Mouse (Mus musculus) inflammation-experienced regulatory T-cells, adult 6 months (primary cell): ENCODE measurements around the gene Ccp110. TPM values are rescaled to one million over a fixed set of nuclear protein-coding genes. Genes with fewer than 3 reads are reported as not detected.

Source experiments
- ATAC-seq: one replicate; pipeline ENCODE4 v1.8.0; 2017
- polyA plus RNA-seq, 3 experiments: library from polyadenylated mRNA; unstranded; fragments of 100-300 nt; shearing (Covaris generic); gene quantifications; one replicate each; pipeline ENCODE4 v1.2.1; 2017

The Ccp110 gene
- polyA plus RNA-seq, 3 experiments from 2014 or later = 3.5 to 8.4 (median 5.1) TPM

DNA sequence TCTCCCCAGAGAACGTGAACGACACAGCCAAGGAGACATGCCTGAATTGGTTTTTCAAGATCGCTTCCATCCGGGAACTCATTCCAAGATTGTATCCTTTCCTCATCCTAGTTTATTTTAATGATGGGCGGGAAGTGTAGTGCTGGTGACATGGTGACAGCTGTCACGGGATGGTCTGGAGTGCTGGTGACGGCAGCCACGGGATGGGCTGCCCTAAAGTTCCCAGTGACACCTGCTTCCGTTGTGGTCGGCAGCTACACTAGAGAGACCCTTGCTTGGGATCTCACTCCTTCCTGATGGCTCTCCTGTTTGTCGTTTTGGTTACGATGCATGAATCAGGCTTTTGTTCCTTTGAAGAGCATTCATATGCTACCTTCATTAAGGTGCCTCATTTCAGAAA is 60.7 kb downstream of the Ccp110 start:
- ATAC-seq = no peak

- no peak for ATAC-seq
These were observed 63.6 kb downstream of the Ccp110 start for GRCm38 (mm10) chr7:118775991-118776390.

GRCm38 (mm10) chr7:118776491-118776890 is 64.1 kb downstream of the Ccp110 start:
- ATAC-seq = no peak

DNA sequence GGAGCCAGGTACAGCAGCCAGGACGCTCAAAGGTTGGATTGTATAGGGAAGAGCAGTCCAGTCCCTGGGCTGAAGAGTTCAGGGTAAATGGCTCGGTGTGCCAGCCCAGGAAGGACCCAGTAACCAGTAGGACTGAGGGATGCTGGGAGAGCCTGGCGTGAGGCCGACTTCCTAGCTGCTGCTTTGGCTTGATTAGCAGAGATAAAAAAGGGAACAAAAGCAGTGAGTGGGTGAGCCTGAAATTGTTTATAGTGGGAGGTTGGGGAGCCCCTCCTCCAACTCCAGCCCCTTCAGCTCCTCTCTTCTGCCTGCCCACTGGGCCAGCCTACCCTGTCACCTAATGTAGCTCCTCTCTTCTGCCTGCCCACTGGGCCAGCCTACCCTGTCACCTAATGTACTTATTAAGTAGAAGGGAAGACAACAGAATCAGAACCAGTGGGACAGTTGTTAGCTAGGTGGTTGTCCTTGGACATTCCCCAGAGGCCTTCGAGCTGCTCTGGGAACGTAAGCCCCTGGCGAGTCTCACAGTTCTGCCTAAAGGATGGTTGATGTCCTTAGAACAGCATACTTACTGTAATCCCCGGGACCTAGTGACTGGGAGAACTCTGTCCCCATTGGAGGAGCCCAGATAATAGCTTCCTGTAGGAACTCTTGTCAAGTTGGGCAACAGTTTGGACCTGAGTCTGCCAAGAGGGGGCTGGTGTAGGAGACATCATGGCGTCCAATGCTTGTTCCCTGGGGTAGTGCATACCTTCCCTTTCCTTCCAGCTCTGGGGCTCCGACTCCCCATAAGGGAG is 65.4 kb downstream of the Ccp110 start:
- no peak for ATAC-seq

DNA sequence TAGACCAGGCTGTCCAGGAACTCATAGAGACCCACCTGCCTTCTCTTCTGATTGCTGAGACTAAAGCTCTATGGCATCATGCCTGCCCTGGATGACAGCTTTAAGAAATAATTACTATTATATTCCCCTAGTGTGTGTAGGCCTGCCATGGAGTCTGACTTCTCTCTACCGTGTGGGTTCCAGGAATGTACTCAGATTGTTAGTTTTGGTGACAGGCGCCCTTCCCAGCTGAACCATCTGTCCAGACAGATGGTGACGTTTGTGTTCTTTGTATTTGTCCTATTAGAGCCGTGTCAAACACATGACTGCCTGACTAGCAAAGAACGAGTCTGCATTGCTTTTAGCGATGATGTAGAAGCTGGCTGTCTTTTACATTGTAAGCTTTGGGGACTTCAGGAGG is 66.2 kb downstream of the Ccp110 start:
- no peak for ATAC-seq

GRCm38 (mm10) chr7:118783305-118784001 is 71.1 kb downstream of the Ccp110 start:
- no peak for ATAC-seq

- ATAC-seq = no peak
These were observed 73.7 kb downstream of the Ccp110 start for GRCm38 (mm10) chr7:118786091-118786490.

Other genes with a start within 250 kb of the Ccp110 start
- 1 to 10 TPM in 1 of 3 experiments, under 1 TPM in 2; 0.46 to 1.1 (median 0.68) TPM for gene Itpripl2, start 220.6 kb upstream of the Ccp110 start, polyA plus RNA-seq
- gene Coq7, start 179.2 kb upstream of the Ccp110 start, polyA plus RNA-seq = 10 to 100 TPM in 2 of 3 experiments, 1 to 10 TPM in 1; 9.3 to 17.3 (median 11.1) TPM
- not detected for gene Tmc7, start 127.8 kb upstream of the Ccp110 start, polyA plus RNA-seq
- gene Tmc5, start 115.3 kb upstream of the Ccp110 start, polyA plus RNA-seq = not detected
- gene Gde1, start 6.8 kb upstream of the Ccp110 start, polyA plus RNA-seq = 10 to 100 TPM; 12.8 to 16.8 (median 14.4) TPM
- 10 to 100 TPM; 53.6 to 58.6 (median 55.6) TPM for gene Vps35l, start 27.7 kb downstream of the Ccp110 start, polyA plus RNA-seq
- under 1 TPM in 1 of 3 experiments, not detected in 2; 0.55 TPM for gene Iqck, start 143.2 kb downstream of the Ccp110 start, polyA plus RNA-seq
- 10 to 100 TPM; 24.1 to 35.6 (median 31.8) TPM for gene Knop1, start 143.7 kb downstream of the Ccp110 start, polyA plus RNA-seq